Mouse (Mus musculus) erythroblast, embryonic 14.5 days (primary cell): ENCODE measurements around the gene Cdc27.
"Not testable (repeated sequence)": the region's sequence is repeated elsewhere in the genome, so short reads cannot be mapped to it uniquely, and the experiment has no call there.

Experiments used
- GATA1 ChIP-seq: IDR thresholded peaks from 2 replicates; pipeline ENCODE4 v1.6.1; 2012; ENCODE audit warnings: low read length, inconsistent platforms, mixed read lengths
- TAL1 ChIP-seq: IDR thresholded peaks from 3 replicates; pipeline ENCODE4 v1.6.1; 2012; ENCODE audit warnings: low read length, inconsistent platforms, mixed read lengths

- not testable (repeated sequence) for TF ChIP-seq GATA1, TAL1
Measured at GRCm38 (mm10) chr11:104571373-104571772, 21.0 kb upstream of the Cdc27 start.
